Mouse (Mus musculus) heart, postnatal 0 days (tissue): ENCODE data around the gene Esyt3.

Experiments
- CTCF ChIP-seq: IDR thresholded peaks from 2 replicates; pipeline ENCODE4 v1.5.1; 2016; ENCODE audit warnings: antibody characterized with exemption, control low read depth, low read depth
- EP300 ChIP-seq: IDR thresholded peaks from 2 replicates; pipeline ENCODE4 v1.6.1; 2016; ENCODE audit warnings: antibody characterized with exemption, low read depth

DNA sequence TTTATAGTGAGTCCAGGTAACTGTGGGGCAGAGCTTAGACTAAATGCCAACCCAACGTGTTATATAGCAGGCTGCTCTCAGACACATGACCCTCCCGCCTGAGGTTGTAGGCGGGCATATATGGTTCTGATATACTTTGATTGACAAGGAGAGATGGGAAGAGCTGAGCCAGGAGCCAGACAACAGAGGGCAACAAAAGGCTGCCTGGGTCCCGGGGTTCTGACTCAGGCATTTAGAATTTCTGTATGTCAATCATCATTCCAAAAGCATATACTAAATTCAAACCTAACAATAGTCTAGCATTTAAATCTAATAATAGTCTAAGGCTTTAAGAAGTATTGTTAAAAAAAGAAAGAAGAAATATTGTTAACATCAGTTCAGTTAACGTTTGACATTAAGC is 20.8 kb upstream of the Esyt3 start:
- TF ChIP-seq EP300 (no peak), CTCF (no peak)
